Mouse (Mus musculus): ENCODE data around the gene Rcor3. TPM values are rescaled to one million over a fixed set of nuclear protein-coding genes. Genes with fewer than 3 reads are reported as not detected.
A peak's percentile ranks its signal among the peaks of the same experiment; 100 is the strongest.

Rcor3 gene
- total RNA-seq, 1 experiment from 2014 or later = 19.6 TPM

DNA sequence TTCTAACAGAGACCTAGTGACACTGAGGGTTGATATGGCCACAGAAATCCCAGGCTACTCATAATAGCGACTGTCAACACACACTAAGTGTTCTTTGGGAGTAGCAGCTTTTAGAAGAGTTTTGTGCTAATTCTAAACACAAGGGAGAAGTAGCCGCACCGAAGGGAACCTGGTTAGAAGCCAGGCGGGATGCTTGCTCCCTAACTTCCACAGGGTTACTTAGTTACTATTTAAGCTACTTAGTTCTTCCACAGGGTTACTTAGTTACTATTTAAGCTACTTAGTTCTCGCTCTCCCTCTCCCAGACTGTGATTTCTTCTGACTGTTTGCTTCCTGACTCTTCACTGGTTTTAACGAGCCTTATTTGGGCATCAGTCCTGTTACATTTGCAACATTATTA is 34.7 kb downstream of the Rcor3 start:
- no peak for ATAC-seq (replicated peaks in 1 of 2; ENCODE audit: insufficient read depth in 1 of 2, low FRiP score in 2 of 2, low TSS enrichment in 1 of 2, low read depth in 1 of 2, poor library complexity in 2 of 2, severe bottlenecking in 2 of 2)

GRCm38 (mm10) chr1:192101359-192101758 is 36.5 kb downstream of the Rcor3 start:
- no peak for ATAC-seq (replicated peaks in 1 of 2; ENCODE audit: insufficient read depth in 1 of 2, low FRiP score in 2 of 2, low TSS enrichment in 1 of 2, low read depth in 1 of 2, poor library complexity in 2 of 2, severe bottlenecking in 2 of 2)

GRCm38 (mm10) chr1:192100742-192101141 is 37.1 kb downstream of the Rcor3 start:
- ATAC-seq (replicated peaks in 1 of 2; ENCODE audit: insufficient read depth in 1 of 2, low FRiP score in 2 of 2, low TSS enrichment in 1 of 2, low read depth in 1 of 2, poor library complexity in 2 of 2, severe bottlenecking in 2 of 2) = no peak

GRCm38 (mm10) chr1:192095626-192096025 is 42.2 kb downstream of the Rcor3 start:
- ATAC-seq (replicated peaks in 1 of 2; ENCODE audit: insufficient read depth in 1 of 2, low FRiP score in 2 of 2, low TSS enrichment in 1 of 2, low read depth in 1 of 2, poor library complexity in 2 of 2, severe bottlenecking in 2 of 2) = no peak

DNA sequence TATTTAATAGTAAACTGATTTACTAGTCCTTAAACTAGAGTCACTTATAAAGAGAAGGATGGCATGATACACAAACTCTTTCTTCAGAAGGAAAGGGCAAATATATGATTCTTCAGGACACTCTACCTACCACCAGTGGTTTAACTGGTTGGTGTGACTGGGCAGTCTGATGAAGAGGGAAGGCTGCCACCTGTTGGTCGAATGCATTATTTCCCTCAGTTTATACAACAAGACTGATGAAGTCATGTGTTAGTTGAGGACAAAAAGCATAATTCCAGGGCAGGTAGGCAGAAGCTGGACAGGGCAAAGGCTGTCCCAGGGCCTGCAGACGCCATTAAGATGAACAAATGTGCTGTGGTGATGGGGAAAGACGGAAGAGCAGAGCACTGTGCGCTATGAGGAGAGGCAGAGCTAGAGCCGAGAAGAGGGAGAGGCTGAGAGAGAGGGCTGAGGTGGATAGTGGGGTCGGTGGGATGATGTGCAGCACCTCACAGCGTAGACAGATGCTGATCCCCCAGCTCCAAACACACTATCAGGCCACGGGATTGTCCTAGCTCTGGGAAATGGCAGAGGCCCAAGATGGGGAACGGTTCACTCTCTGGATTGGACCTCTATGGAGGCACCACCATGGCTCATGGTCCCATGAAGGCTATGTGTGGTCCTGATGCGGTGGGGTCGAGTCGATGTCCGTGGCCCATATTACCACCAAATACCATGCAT is 43.3 kb downstream of the Rcor3 start:
- peak; percentile 19 to 30; a peak in 1 of 4 replicates for ATAC-seq (replicated peaks in 1 of 2; ENCODE audit: insufficient read depth in 1 of 2, low FRiP score in 2 of 2, low TSS enrichment in 1 of 2, low read depth in 1 of 2, poor library complexity in 2 of 2, severe bottlenecking in 2 of 2)

DNA sequence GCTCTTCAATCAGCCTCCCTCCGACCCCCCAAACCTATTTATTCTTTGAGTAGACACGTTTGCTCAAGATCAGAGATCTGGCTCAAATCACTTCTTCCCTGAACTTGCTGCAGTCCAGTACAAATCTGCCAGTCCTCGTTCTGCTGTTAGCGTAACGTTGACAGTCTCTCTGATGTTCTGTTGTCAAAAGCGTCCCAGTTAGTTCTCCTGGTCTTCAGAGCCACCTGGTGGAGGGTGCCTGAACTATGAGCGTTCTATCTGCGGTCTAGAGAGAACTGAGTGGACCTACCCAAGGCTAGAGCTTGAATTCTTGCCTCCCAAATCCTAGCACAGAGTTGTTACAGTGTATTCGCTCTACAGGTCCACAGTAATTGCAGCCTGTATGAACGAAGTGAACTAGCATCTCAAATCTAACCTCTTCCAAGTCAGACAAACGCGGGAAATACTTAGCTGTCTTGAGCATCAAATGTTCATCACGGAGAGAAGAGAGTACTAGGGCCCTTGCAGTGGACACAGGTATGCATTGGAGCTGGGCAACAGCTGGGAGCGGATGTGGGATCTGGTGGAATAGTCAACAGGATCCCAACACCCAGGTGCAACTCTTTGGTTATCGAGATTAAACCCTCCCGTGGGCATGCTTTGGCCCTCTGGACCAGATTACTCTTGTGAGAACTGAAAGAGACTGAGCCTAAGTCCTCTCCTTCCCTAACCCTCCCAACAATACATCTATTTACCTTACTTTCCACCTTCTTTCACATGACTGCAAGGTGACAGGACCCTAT is 44.8 kb downstream of the Rcor3 start:
- peak; percentile 71 to 79 for ATAC-seq (replicated peaks in 1 of 2; ENCODE audit: insufficient read depth in 1 of 2, low FRiP score in 2 of 2, low TSS enrichment in 1 of 2, low read depth in 1 of 2, poor library complexity in 2 of 2, severe bottlenecking in 2 of 2)

DNA sequence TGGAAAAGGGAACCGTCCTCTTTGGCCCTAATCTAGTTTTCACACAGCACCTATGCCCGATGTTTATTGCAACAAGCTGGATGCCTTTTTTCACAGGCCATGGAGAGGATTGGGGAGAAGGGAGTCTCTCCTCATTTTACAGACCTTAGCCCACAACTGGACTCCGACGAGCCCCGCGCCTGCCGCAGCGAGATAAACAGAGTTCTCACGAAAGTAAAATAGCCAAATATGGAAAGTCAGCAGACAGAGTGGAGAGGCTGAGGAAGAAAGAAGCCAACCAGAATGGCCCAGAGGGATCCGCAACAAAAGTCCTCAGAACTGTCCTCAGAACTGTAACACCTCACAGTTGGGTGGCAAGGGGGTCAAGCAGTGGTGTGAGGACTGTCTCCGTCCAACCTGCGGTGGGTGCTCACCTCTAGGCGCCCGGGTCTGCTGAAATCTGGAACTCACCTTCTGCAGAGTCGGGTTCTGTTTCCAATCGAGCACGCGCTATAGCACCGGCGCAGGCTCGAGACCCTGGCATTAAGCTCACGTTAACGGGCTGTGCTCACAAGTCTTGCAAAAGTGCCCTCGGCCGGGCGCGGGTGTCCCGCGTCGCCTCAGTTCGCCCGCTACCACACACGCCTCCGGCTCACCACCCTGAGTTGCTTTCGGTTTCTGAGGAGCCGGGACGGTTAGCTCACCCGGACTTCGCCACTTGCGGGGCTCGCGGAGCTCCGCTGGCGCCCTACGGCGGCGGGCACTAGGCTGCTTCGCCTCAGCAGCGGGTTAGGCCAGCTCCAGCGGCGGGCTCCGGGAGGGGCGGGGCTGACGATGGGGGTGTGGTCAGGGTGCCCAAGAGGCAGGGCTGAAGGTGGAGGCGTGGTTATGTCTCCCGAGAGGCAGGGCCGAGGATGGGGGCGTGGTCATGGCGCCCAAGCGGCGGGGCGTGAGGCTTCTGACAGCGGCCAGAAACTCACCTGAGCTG is 45.8 kb downstream of the Rcor3 start, which contains the start of gene Traf5:
Gene Traf5, minus strand, starts transcription at position 754 of the 967 bp plus-strand sequence.
- peak; percentile 93 to 95 for ATAC-seq (replicated peaks in 1 of 2; ENCODE audit: insufficient read depth in 1 of 2, low FRiP score in 2 of 2, low TSS enrichment in 1 of 2, low read depth in 1 of 2, poor library complexity in 2 of 2, severe bottlenecking in 2 of 2)

DNA sequence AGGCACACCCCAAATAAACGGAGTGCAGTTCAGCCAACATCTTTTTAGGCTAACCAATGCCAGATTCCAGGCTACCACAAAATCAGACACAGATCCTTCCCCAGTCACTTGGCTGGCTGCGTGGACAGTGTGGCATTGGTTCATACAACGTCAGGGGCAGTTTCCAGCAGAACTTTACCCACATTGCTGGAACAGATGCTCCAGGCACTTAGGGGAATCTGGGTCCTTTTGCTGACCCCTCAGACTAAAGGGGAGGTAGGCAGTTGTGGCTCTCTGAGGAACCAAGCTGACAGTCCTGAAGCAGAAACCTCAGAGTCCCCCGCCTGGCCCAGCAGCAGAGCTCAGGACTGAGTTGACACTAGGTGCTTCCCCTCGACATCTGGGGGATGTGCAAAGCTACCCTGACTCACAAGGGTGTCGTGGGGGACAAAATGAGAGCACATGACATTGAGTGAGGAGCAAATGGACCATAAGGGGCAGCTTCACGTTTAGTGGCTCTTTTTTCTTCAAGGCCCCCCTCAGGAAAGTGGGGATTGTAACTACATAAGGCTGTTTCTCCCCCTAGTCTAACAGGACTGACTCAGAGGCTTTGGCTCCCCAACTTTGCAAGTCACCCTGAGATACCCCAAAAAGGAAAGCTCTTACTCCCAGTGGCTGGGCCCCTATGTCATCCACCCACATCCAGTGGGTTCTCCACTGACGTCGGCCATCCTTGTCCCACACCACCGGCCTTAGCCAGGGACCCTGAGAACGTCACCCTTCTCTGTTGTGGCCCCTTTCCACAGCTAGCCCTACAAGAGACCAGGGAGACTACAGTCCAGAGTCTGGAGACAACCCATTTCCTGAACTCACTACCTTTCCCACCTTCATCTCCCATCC is 46.9 kb downstream of the Rcor3 start:
- ATAC-seq (replicated peaks in 1 of 2; ENCODE audit: insufficient read depth in 1 of 2, low FRiP score in 2 of 2, low TSS enrichment in 1 of 2, low read depth in 1 of 2, poor library complexity in 2 of 2, severe bottlenecking in 2 of 2) = no peak

GRCm38 (mm10) chr1:192090281-192090680 is 47.6 kb downstream of the Rcor3 start:
- ATAC-seq (replicated peaks in 1 of 2; ENCODE audit: insufficient read depth in 1 of 2, low FRiP score in 2 of 2, low TSS enrichment in 1 of 2, low read depth in 1 of 2, poor library complexity in 2 of 2, severe bottlenecking in 2 of 2) = no peak

DNA sequence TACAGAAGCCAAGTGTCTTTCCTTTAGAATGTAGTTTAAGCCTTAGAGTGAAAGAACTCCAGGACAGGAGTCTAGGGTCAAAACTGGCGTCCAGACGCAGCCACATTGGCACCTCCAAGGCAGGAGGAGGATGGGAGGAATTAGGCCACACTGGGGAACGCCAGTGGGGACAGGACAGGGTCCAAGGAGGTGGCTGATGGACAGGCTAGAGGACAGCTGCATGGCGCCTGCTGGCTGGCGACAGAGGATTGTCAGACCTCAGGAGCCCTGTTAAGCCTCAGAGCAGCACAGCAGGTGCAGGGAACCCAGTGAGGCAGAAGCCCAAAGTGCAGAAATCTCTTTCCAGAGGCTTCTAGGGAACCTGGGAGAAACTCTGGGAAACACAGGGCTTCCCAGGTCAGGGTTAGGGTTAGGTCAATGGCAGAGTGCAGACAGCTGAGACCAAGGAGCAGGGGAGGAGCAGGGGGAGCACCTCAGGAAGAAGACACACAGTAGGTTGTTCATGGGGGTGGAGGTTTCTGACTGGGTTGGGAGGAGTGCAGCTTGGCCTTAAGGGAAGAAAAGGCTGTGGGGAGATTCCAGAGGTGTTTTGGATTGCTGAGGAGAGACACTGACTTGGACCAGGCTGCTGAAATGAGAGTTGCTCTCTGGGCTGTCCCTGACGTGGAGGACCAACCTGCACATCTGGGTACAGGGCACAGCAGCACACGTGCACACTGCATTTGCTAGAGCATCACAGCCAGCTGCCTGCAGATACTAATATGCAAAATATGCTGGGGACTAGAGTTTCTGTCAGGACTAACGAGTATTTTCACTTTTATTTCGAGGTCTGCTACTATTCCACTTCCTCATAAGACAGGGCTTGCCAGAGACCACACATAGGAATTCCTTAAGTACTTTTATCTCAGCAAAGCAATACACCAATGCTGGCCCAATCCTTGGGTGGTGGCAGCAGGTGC is 48.4 kb downstream of the Rcor3 start:
- no peak for ATAC-seq (replicated peaks in 1 of 2; ENCODE audit: insufficient read depth in 1 of 2, low FRiP score in 2 of 2, low TSS enrichment in 1 of 2, low read depth in 1 of 2, poor library complexity in 2 of 2, severe bottlenecking in 2 of 2)

- ATAC-seq (replicated peaks in 1 of 2; ENCODE audit: insufficient read depth in 1 of 2, low FRiP score in 2 of 2, low TSS enrichment in 1 of 2, low read depth in 1 of 2, poor library complexity in 2 of 2, severe bottlenecking in 2 of 2) = no peak
These were observed 49.9 kb downstream of the Rcor3 start for GRCm38 (mm10) chr1:192088011-192088410.

GRCm38 (mm10) chr1:192087098-192087497 is 50.8 kb downstream of the Rcor3 start:
- ATAC-seq (replicated peaks in 1 of 2; ENCODE audit: insufficient read depth in 1 of 2, low FRiP score in 2 of 2, low TSS enrichment in 1 of 2, low read depth in 1 of 2, poor library complexity in 2 of 2, severe bottlenecking in 2 of 2) = no peak

DNA sequence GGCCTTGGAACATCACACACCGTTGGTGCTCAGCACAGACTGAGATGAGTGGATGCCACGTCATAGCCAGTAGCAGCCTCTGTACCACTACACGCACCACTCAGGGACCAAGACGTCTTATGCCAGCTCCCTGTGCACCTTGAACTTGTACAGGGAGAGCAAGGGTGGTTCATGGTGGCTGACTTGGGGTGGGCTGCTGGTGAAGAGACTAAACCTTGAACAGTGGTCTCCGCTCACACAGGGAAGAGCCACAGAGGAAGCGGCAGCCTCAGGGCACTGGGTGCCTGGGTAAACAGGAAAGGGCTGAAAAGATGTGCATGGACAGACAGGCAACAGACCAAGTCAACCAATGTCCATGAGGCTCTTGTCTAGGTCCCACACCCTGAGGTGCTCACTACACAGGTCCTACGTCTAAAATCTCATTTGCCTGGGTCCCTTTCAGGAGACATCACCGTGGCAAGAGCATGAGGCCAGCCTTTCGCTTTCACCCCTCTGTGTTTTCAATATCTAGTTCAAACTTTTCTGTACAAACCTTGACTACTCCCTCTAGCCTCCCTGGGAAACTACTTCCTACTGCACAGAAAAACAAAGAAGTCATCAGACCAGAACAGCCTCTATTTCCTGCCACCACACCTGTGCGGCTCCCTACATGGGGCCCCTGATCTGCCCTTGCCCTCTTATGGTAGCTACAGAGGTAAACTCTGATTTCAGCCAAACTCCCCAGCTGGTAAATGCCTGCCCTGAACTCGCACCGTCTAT is 51.4 kb downstream of the Rcor3 start:
- ATAC-seq (replicated peaks in 1 of 2; ENCODE audit: insufficient read depth in 1 of 2, low FRiP score in 2 of 2, low TSS enrichment in 1 of 2, low read depth in 1 of 2, poor library complexity in 2 of 2, severe bottlenecking in 2 of 2) = no peak

- no peak for ATAC-seq (replicated peaks in 1 of 2; ENCODE audit: insufficient read depth in 1 of 2, low FRiP score in 2 of 2, low TSS enrichment in 1 of 2, low read depth in 1 of 2, poor library complexity in 2 of 2, severe bottlenecking in 2 of 2)
These were observed 52.6 kb downstream of the Rcor3 start for GRCm38 (mm10) chr1:192085218-192085617.

DNA sequence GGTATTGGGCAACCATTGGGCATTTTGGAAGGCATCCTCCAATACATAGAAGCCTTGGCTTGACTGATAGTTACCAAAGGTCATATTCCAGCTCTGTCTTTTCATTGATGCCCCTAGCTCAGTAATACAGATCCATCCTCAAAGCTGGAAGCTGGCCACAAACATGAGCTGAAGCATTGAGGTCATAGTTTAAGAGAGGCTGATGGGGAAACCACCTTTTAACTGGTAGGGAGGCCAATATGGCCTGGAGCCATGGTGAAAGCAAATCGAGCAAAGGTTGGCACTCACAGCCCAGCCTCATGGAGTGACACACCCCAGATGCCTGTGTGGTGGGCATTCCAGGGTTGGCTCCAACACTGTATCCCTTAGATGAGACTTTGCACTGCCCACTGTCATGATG is 55.2 kb downstream of the Rcor3 start:
- no peak for ATAC-seq (replicated peaks in 1 of 2; ENCODE audit: insufficient read depth in 1 of 2, low FRiP score in 2 of 2, low TSS enrichment in 1 of 2, low read depth in 1 of 2, poor library complexity in 2 of 2, severe bottlenecking in 2 of 2)
